Comparison of ENCODE assay signal across 24 mouse cellular contexts in genomic region chr10:106121826-106122225, GRCm38 (mm10).
"Had no signal": no experiment of that assay in that cellular context is flagged by ENCODE, and none has a peak within 500 bp of the region (broad histone marks: within the 10 kb centered on the region; RNA-seq: fewer than 3 reads in every experiment).

No protein-coding gene starts in this region.

- H3K27ac ChIP-seq: kidney, embryonic 15.5 days; limb, embryonic 10.5 days; limb, embryonic 13.5 days; liver, embryonic 12.5 days; liver, embryonic 15.5 days; lung, embryonic 15.5 days; midbrain, embryonic 10.5 days; midbrain, embryonic 13.5 days; neural tube, embryonic 13.5 days; stomach, embryonic 15.5 days had no signal

- H3K4me2 ChIP-seq: kidney, embryonic 15.5 days; limb, embryonic 13.5 days; liver, embryonic 12.5 days; liver, embryonic 15.5 days; lung, embryonic 15.5 days; midbrain, embryonic 13.5 days; neural tube, embryonic 13.5 days; stomach, embryonic 15.5 days had no signal

- H3K4me3 ChIP-seq: kidney, embryonic 15.5 days; limb, embryonic 10.5 days; limb, embryonic 13.5 days; liver, embryonic 12.5 days; liver, embryonic 15.5 days; lung, embryonic 15.5 days; megakaryocyte, embryonic 14.5 days; midbrain, embryonic 10.5 days; midbrain, embryonic 13.5 days; myocyte; neural tube, embryonic 13.5 days; stomach, embryonic 15.5 days had no signal

- H3K9ac ChIP-seq: kidney, embryonic 15.5 days; limb, embryonic 13.5 days; liver, embryonic 12.5 days; liver, embryonic 15.5 days; lung, embryonic 15.5 days; midbrain, embryonic 13.5 days; neural tube, embryonic 13.5 days; stomach, embryonic 15.5 days had no signal

- H3K9me3 ChIP-seq: kidney, embryonic 15.5 days; limb, embryonic 10.5 days; limb, embryonic 13.5 days; liver, embryonic 12.5 days; liver, embryonic 15.5 days; lung, embryonic 15.5 days; midbrain, embryonic 10.5 days; midbrain, embryonic 13.5 days; neural tube, embryonic 13.5 days; stomach, embryonic 15.5 days had no signal

- H3K36me3 ChIP-seq: kidney, embryonic 15.5 days; limb, embryonic 10.5 days; limb, embryonic 13.5 days; liver, embryonic 12.5 days; liver, embryonic 15.5 days; lung, embryonic 15.5 days; midbrain, embryonic 10.5 days; midbrain, embryonic 13.5 days; neural tube, embryonic 13.5 days; stomach, embryonic 15.5 days had no signal

- H3K4me1 ChIP-seq: kidney, embryonic 15.5 days; limb, embryonic 10.5 days; limb, embryonic 13.5 days; liver, embryonic 12.5 days; liver, embryonic 15.5 days; lung, embryonic 15.5 days; megakaryocyte, embryonic 14.5 days; midbrain, embryonic 13.5 days; neural tube, embryonic 13.5 days; stomach, embryonic 15.5 days had no signal

- DNase-seq: kidney, adult 11 months; kidney, adult 8-10 months; kidney, postnatal 10 days; kidney, postnatal 36 days; liver; lung, adult 18-20 months; lung, postnatal 10 days; lung, postnatal 36 days; spleen, adult 18-20 months; thymus, adult 18-20 months; thymus, postnatal 36 days had no signal

- ATAC-seq: liver, embryonic 12.5 days; midbrain, embryonic 13.5 days; midbrain, embryonic 16.5 days had no signal

- H3K27me3 ChIP-seq: kidney, embryonic 15.5 days; limb, embryonic 13.5 days; liver, embryonic 12.5 days; liver, embryonic 15.5 days; lung, embryonic 15.5 days; megakaryocyte, embryonic 14.5 days; midbrain, embryonic 13.5 days; neural tube, embryonic 13.5 days; stomach, embryonic 15.5 days had no signal
